Mouse (Mus musculus): ENCODE results near the gene Cmbl. TPM values are rescaled to one million over a fixed set of nuclear protein-coding genes. Genes with fewer than 3 reads are reported as not detected.

The Cmbl gene
- total and polyA plus RNA-seq, 3 experiments, result 159 to 193 (median 177) TPM

- no peak for DNase-seq
Observed at GRCm38 (mm10) chr15:31627277-31628154, 62.3 kb downstream of the Cmbl start.

GRCm38 (mm10) chr15:31628180-31628579 lies 63.0 kb downstream of the Cmbl start:
- DNase-seq, result no peak

- DNase-seq, result peak; percentile 54
Observed at GRCm38 (mm10) chr15:31629556-31629955, 64.4 kb downstream of the Cmbl start.

- DNase-seq, result no peak
Observed at GRCm38 (mm10) chr15:31631396-31631858, 66.2 kb downstream of the Cmbl start.

- peak; percentile 63 for DNase-seq
Observed at GRCm38 (mm10) chr15:31632478-31632877, 67.3 kb downstream of the Cmbl start.

GRCm38 (mm10) chr15:31634582-31634981 lies 69.4 kb downstream of the Cmbl start:
- no peak for DNase-seq

- DNase-seq, result peak; percentile 89
Observed at GRCm38 (mm10) chr15:31636091-31636595, 71.0 kb downstream of the Cmbl start.

Other genes starting within 250 kb of the Cmbl start
- gene Ankrd33b, start 197.7 kb upstream of the Cmbl start, total RNA-seq (2021), result 1 to 10 TPM; 1.1 to 1.9 TPM
- gene Ankrd33b, start 197.7 kb upstream of the Cmbl start, polyA plus RNA-seq (2012; rRNA removed), result 1.5 and 1.9 TPM in 2 replicates
- 1 to 10 TPM; 1.8 to 4.2 TPM for gene Ropn1l, start 111.7 kb upstream of the Cmbl start, total RNA-seq (2021)
- 10.2 and 11.3 TPM in 2 replicates for gene Ropn1l, start 111.7 kb upstream of the Cmbl start, polyA plus RNA-seq (2012; rRNA removed)
- gene March6, start 34.3 kb upstream of the Cmbl start, total RNA-seq (2021), result 100 to 1,000 TPM; 115 to 125 TPM
- gene March6, start 34.3 kb upstream of the Cmbl start, polyA plus RNA-seq (2012; rRNA removed), result 12.0 and 16.3 TPM in 2 replicates
- 100 to 1,000 TPM; 318 to 321 TPM for gene Cct5, start 36.4 kb downstream of the Cmbl start, total RNA-seq (2021)
- gene Cct5, start 36.4 kb downstream of the Cmbl start, polyA plus RNA-seq (2012; rRNA removed), result 41.6 and 49.5 TPM in 2 replicates
- 10 to 100 TPM; 19.1 to 24.9 TPM for gene Fam173b, start 36.5 kb downstream of the Cmbl start, total RNA-seq (2021)
- gene Fam173b, start 36.5 kb downstream of the Cmbl start, polyA plus RNA-seq (2012; rRNA removed), result 4.2 and 6.2 TPM in 2 replicates

Data from adrenal gland, adult 2 months (tissue).